Mouse (Mus musculus): ENCODE results near the gene Ces1g. TPM values are rescaled to one million over a fixed set of nuclear protein-coding genes. Genes with fewer than 3 reads are reported as not detected.

The Ces1g gene
- total RNA-seq, 2 experiments from 2014 or later = not detected

Other genes with a start within 250 kb of the Ces1g start
- not detected for gene Ces1c, start 206.0 kb downstream of the Ces1g start, total RNA-seq (2021)
- under 1 TPM in 1 of 2 experiments, not detected in 1; 0.42 TPM for gene Ces1d, start 139.5 kb downstream of the Ces1g start, total RNA-seq (2021)
- gene Ces1e, start 107.7 kb downstream of the Ces1g start, total RNA-seq (2021) = not detected
- not detected for gene Ces1f, start 57.6 kb downstream of the Ces1g start, total RNA-seq (2021)
- not detected for gene Ces1h, start 42.4 kb upstream of the Ces1g start, total RNA-seq (2021)
- gene Ces5a, start 198.5 kb upstream of the Ces1g start, total RNA-seq (2021) = under 1 TPM; 0.21 to 0.66 TPM